Mouse (Mus musculus) heart, embryonic 11.5 days (tissue): ENCODE results near the gene Nfatc2. TPM values are rescaled to one million over a fixed set of nuclear protein-coding genes. Genes with fewer than 3 reads are reported as not detected.
A peak's percentile ranks its signal among the peaks of the same experiment; 100 is the strongest.

ENCODE experiments used
- ATAC-seq: fragments of 200-750 bp; cut with Nextera tagmentation; replicated peaks from 2 replicates; pipeline ENCODE4 v1.8.0; 2017; ENCODE audit warnings: moderate library complexity; ENCODE audit not compliant: insufficient number of reproducible peaks, low FRiP score, low TSS enrichment
- H3K27ac ChIP-seq: fragments of 300-500 bp; sonication (generic); 2 replicates; pipeline ENCODE4 v1.5.1; 2014; ENCODE audit warnings: mild to moderate bottlenecking, low read depth, low read length
- H3K27me3 ChIP-seq: fragments of 300-500 bp; sonication (generic); 2 replicates; pipeline ENCODE4 v1.6.1; 2014; ENCODE audit warnings: mild to moderate bottlenecking, low read length, mixed read lengths; ENCODE audit not compliant: control insufficient read depth, insufficient read depth
- H3K36me3 ChIP-seq: fragments of 300-500 bp; sonication (generic); 2 replicates; pipeline ENCODE4 v1.6.1; 2014; ENCODE audit warnings: mild to moderate bottlenecking, low read length, moderate library complexity, mixed read lengths; ENCODE audit not compliant: control insufficient read depth, insufficient read depth
- H3K4me1 ChIP-seq: fragments of 300-500 bp; sonication (generic); 2 replicates; pipeline ENCODE4 v1.6.1; 2014; ENCODE audit warnings: low read length; ENCODE audit not compliant: control insufficient read depth, insufficient read depth
- H3K4me2 ChIP-seq: fragments of 300-500 bp; sonication (generic); 2 replicates; pipeline ENCODE4 v1.6.1; 2014; ENCODE audit warnings: mild to moderate bottlenecking, moderate library complexity
- H3K4me3 ChIP-seq: fragments of 300-500 bp; sonication (generic); 2 replicates; pipeline ENCODE4 v1.5.1; 2014; ENCODE audit warnings: low read depth, low read length
- H3K9ac ChIP-seq: fragments of 300-500 bp; sonication (generic); 2 replicates; pipeline ENCODE4 v1.6.1; 2014; ENCODE audit warnings: mild to moderate bottlenecking, low read depth, low read length, moderate library complexity
- H3K9me3 ChIP-seq: fragments of 300-500 bp; sonication (generic); replicated peaks from 2 replicates; pipeline ENCODE4 v1.6.1; 2016; ENCODE audit warnings: low read length; ENCODE audit not compliant: control insufficient read depth
- WGBS: fragments of 180-500 bp; shearing (Covaris S2); extraction: QIAGEN DNeasy Blood & Tissue Kit; methylation state at CpG from one replicate; pipeline ENCODE4 v1.1.7; 2014; ENCODE audit not compliant: insufficient replicate concordance; 5-methylcytosine and 5-hydroxymethylcytosine counted together
- polyA plus RNA-seq: library from polyadenylated mRNA; unstranded; fragments of >200 nt; fragmentation: Nextera tagmentation; extraction: Ambion mirVana; gene quantifications from 2 replicates; pipeline ENCODE4 v1.2.1, GENCODE M21; 2014

Nfatc2 gene
- polyA plus RNA-seq, 1 experiment from 2014 or later = 4.2 TPM

DNA sequence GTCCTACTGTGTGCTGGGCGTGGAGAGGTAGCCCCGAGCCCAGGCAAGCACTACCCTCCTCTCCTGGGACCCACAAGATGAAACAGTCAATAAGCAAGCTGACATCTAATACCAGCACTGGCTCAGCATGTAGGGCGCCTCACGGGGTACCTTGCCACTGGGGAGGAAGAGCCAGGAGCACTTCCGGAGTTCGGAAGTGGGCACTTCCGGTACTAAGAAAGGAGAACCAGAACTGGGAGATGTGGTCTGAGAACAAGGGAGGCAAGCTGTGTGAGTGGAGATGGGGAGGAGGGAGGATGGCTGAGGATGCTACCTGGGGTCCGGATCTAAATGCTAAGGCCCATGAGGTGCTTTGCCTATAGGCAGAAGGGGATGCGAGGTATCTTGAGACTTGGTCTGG is 128.0 kb downstream of the Nfatc2 start:
- no peaks in the 10 kb centered on the region for H3K9me3 ChIP-seq
- no peak for ATAC-seq
- H3K4me2 ChIP-seq = no peak overlapping the region
- H3K4me1 ChIP-seq = no peaks in the 10 kb centered on the region
- WGBS = 48% methylated on average over 9 of the region's 9 CpGs
- peaks cover 65% of the 10 kb centered on the region for H3K27me3 ChIP-seq
- no peak overlapping the region for H3K27ac ChIP-seq
- H3K9ac ChIP-seq = no peak overlapping the region
- H3K4me3 ChIP-seq = no peak overlapping the region
- H3K36me3 ChIP-seq = no peaks in the 10 kb centered on the region

- WGBS = 10% methylated on average over 16 of the region's 16 CpGs
- no peaks in the 10 kb centered on the region for H3K36me3 ChIP-seq
These were observed 128.6 kb downstream of the Nfatc2 start for GRCm38 (mm10) chr2:168472899-168473298.

DNA sequence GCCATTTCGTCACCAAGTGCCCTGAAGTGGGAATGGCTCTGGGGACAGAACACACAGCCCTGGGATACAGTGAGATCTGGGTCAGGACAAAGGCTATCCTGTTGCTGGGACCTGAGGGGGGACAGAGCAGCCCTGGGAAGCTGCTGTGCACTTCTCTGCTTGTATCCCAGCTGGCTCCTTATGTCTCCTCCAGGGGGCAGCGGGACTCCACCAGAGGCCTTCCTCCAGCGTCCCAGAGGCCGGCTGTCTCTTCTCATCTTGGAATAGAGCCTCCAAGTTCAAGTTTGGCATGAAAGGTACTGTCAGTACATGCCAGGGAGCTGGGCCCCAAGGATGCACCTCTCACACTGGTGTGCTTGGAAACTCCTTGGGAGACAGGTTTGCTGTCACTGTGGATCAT is 132.4 kb downstream of the Nfatc2 start:
- Histone ChIP-seq H3K4me3 (no peak overlapping the region), H3K9me3 (no peaks in the 10 kb centered on the region), H3K4me2 (no peak overlapping the region), H3K27ac (no peak overlapping the region), H3K27me3 (peaks cover 56% of the 10 kb centered on the region), H3K4me1 (no peaks in the 10 kb centered on the region), H3K9ac (no peak overlapping the region), H3K36me3 (no peaks in the 10 kb centered on the region)
- no peak for ATAC-seq
- 9% methylated on average over 4 of the region's 4 CpGs for WGBS

More at GRCm38 (mm10) chr2:168472899-168473298, 128.6 kb downstream of the Nfatc2 start:
- H3K4me1 ChIP-seq = no peaks in the 10 kb centered on the region
- no peaks in the 10 kb centered on the region for H3K9me3 ChIP-seq
- peaks cover 67% of the 10 kb centered on the region for H3K27me3 ChIP-seq
- H3K27ac ChIP-seq = no peak overlapping the region
- H3K4me2 ChIP-seq = peak overlapping the region; percentile 62
- H3K9ac ChIP-seq = peak overlapping the region; percentile 2; the same call in 1 of the 2 replicates
- H3K4me3 ChIP-seq = peak overlapping the region; percentile 33
- ATAC-seq = no peak

- ATAC-seq = no peak
- H3K4me1 ChIP-seq = no peaks in the 10 kb centered on the region
- H3K9ac ChIP-seq = no peak overlapping the region
- no peak overlapping the region for H3K4me2 ChIP-seq
- no peaks in the 10 kb centered on the region for H3K9me3 ChIP-seq
- WGBS = 75% methylated on average over 5 of the region's 5 CpGs
- no peak overlapping the region for H3K27ac ChIP-seq
- no peaks in the 10 kb centered on the region for H3K36me3 ChIP-seq
- H3K4me3 ChIP-seq = no peak overlapping the region
- H3K27me3 ChIP-seq = peaks cover 43% of the 10 kb centered on the region
These were observed 134.3 kb downstream of the Nfatc2 start for GRCm38 (mm10) chr2:168467166-168467565.

DNA sequence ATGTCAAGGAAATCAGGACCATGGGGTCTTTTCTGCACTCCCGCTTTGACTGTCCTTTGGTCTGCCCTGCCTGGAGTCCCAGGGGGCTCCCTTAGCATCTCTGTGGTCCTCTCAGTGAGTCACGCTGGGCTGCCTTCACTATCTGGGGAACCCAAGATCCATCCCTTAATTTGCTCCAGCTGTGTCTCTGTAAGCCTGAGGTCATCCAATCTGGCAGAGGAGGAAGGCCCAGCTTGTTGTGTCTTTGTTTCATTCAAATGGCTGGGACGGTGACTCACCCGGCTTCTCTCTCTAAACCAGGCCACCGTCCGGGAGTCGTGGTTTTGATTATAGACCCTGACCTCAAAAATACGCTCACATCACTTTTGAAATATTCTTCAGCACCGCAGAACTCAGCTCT is 135.4 kb downstream of the Nfatc2 start:
- Histone ChIP-seq H3K27me3 (peaks cover 43% of the 10 kb centered on the region), H3K27ac (no peak overlapping the region), H3K36me3 (no peaks in the 10 kb centered on the region), H3K9ac (no peak overlapping the region), H3K9me3 (no peaks in the 10 kb centered on the region), H3K4me2 (no peak overlapping the region), H3K4me1 (peaks cover under 1% of the 10 kb centered on the region), H3K4me3 (no peak overlapping the region)
- 59% methylated on average over 9 of the region's 9 CpGs for WGBS
- no peak for ATAC-seq

DNA sequence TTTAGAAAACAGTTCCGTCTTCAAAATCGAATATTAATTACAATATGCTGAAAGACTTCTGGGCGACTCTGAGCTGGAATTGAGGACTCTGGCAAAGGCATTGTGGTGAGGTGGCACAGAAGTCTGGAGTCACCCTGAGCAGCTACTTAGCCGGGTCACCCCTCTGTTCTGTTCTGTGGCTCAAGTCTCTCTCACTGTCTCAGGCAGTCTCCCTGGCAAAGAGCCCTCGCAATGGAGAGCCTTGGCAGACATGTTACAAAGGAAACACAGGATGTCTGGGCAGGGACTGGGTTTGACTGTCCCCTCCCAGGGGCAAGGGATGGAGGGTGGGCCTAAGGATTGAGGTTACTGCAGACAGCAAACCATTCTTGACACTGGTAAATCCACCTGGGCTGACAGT is 135.8 kb downstream of the Nfatc2 start:
- no peak for ATAC-seq
- H3K9me3 ChIP-seq = no peaks in the 10 kb centered on the region
- H3K4me2 ChIP-seq = no peak overlapping the region
- H3K4me1 ChIP-seq = peaks cover 4% of the 10 kb centered on the region
- WGBS = 73% methylated on average over 5 of the region's 5 CpGs
- no peak overlapping the region for H3K4me3 ChIP-seq
- H3K36me3 ChIP-seq = no peaks in the 10 kb centered on the region
- H3K9ac ChIP-seq = no peak overlapping the region
- peaks cover 42% of the 10 kb centered on the region for H3K27me3 ChIP-seq
- no peak overlapping the region for H3K27ac ChIP-seq

DNA sequence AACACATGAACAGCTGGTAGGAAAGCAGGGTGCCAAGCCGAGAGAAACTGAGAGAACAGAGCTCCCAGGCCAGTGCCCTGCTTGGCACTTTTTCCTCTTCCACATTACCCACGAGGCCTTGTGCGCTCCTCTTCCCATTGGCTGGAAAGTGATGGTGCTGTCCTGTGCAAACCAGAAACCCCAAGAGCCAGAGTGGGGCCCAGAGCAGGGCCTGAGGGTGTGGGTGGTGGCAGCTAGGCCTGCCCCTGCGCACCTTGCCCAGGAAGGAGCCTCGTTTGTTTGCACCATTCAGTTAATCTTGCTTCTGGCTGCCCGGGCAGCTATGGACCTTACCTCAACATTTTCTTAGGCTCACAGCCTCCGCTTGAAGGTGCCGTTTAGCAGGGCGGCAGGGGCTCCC is 139.6 kb downstream of the Nfatc2 start:
- WGBS = 78% methylated on average over 9 of the region's 9 CpGs
- Histone ChIP-seq H3K27ac (no peak overlapping the region), H3K27me3 (peaks cover 20% of the 10 kb centered on the region), H3K4me3 (no peak overlapping the region), H3K9me3 (no peaks in the 10 kb centered on the region), H3K4me2 (no peak overlapping the region), H3K4me1 (peaks cover 9% of the 10 kb centered on the region), H3K36me3 (no peaks in the 10 kb centered on the region), H3K9ac (no peak overlapping the region)
- ATAC-seq = no peak

DNA sequence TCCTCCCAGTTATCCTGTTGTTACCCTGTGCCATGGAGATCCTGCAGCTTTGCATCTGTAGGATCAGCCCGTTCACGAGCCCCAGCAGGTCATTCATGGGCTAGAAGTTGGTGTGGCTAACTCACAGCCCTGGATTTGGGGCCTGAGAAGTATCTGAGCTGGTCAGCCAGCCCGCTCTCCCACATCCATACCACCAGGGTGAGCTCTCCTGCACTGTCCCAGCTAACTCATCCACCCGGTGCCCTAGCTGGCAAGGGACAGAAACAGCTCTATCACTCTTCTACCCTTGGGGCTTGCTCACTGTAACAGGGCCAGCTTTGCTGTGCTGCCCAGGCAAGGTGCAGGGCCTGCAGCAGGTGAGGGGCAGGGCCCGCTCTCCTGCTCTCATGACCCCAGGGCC is 141.8 kb downstream of the Nfatc2 start:
- Histone ChIP-seq H3K9me3 (no peaks in the 10 kb centered on the region), H3K27me3 (peaks cover 14% of the 10 kb centered on the region), H3K4me3 (no peak overlapping the region), H3K36me3 (no peaks in the 10 kb centered on the region), H3K4me2 (no peak overlapping the region), H3K9ac (no peak overlapping the region), H3K4me1 (peaks cover 9% of the 10 kb centered on the region), H3K27ac (no peak overlapping the region)
- WGBS = 59% methylated on average over 5 of the region's 5 CpGs
- no peak for ATAC-seq

- no peak for ATAC-seq
- 48% methylated on average over 9 of the region's 9 CpGs for WGBS
- no peak overlapping the region for H3K9ac ChIP-seq
- no peak overlapping the region for H3K4me3 ChIP-seq
- peaks cover 9% of the 10 kb centered on the region for H3K4me1 ChIP-seq
- H3K4me2 ChIP-seq = no peak overlapping the region
- H3K27ac ChIP-seq = no peak overlapping the region
- H3K36me3 ChIP-seq = no peaks in the 10 kb centered on the region
- H3K27me3 ChIP-seq = peaks cover 8% of the 10 kb centered on the region; the same call in 1 of the 2 replicates
- H3K9me3 ChIP-seq = no peaks in the 10 kb centered on the region
These were observed 142.9 kb downstream of the Nfatc2 start for GRCm38 (mm10) chr2:168458583-168458982.
